Mouse (Mus musculus) E14TG2a.4 (cell line): ENCODE data around the gene Otud1.

Source experiments
- H3K27me3 ChIP-seq: 2 replicates; pipeline ENCODE4 v1.6.1; 2014; ENCODE audit warnings: low read length, control low read depth; ENCODE audit not compliant: insufficient read depth
- H3K36me3 ChIP-seq: 2 replicates; pipeline ENCODE4 v1.6.1; 2014; ENCODE audit warnings: low read length, control low read depth; ENCODE audit not compliant: insufficient read depth
- H3K4me1 ChIP-seq: replicated peaks from 2 replicates; pipeline ENCODE4 v1.6.1; 2014; ENCODE audit warnings: low read depth, low read length, control low read depth
- H3K4me3 ChIP-seq: replicated peaks from 2 replicates; pipeline ENCODE4 v1.5.1; 2014; ENCODE audit warnings: mild to moderate bottlenecking, low read length
- H3K9me3 ChIP-seq: 2 replicates; pipeline ENCODE4 v1.6.1; 2014; ENCODE audit warnings: low read length, control low read depth
- CTCF ChIP-seq: conservative IDR thresholded peaks from 2 replicates; pipeline ENCODE4 v1.5.1; 2014; ENCODE audit warnings: low read length
- NANOG ChIP-seq: IDR thresholded peaks from 2 replicates; pipeline ENCODE4 v1.6.1; 2014; ENCODE audit warnings: borderline replicate concordance, low read length, mixed read lengths
- POU5F1 ChIP-seq: IDR thresholded peaks from 2 replicates; pipeline ENCODE4 v1.6.1; 2014; ENCODE audit warnings: low read length, borderline replicate concordance

Gene Otud1

DNA sequence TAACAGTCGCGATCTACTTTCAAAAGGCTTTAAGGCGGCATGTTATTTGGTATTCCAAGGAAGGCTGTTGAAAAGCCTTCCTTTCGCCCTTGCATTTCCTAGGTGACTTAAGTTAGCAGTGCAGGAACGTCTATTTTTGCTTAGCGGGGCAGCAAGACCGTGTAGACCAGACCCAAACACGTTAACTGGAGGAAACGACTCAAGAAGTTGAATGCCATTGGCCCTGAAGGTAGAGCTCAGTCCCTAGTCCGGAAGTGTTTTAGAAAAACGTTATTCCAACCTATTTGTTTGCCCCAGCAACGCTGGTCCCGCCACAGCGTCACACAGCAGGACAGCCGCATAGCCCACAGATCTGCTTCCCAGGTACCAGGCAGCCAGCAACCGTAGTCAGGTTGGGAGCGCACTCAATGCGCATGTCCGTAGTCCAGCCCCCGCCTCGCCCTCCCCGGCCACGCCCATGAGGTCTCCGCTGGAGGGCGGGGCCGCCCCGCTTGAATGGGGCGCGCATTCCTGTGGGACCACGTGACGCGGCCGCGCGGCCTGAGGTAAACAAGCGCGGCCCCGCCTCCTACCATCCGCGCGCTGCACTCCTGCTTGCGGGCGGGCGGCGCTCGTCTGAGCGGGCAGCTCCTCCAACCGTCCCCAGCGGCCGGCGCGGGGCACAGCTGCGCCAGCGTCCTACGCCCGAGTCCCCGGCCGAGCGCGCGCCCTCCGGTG lies at the start of gene Otud1:
Gene Otud1, plus strand, starts transcription at position 595 of the 717 bp plus-strand sequence.
- TF ChIP-seq POU5F1 (no peak), NANOG (no peak), CTCF (no peak)
- no peaks in the 10 kb centered on the region for H3K9me3 ChIP-seq
- peaks cover 28% of the 10 kb centered on the region for H3K4me1 ChIP-seq

GRCm38 (mm10) chr2:19607852-19608251 lies 49.7 kb upstream of the Otud1 start:
- Histone ChIP-seq H3K4me1 (no peaks in the 10 kb centered on the region), H3K9me3 (no peaks in the 10 kb centered on the region; the same call in 1 of the 2 replicates), H3K4me3 (no peak overlapping the region), H3K36me3 (no peaks in the 10 kb centered on the region), H3K27me3 (no peaks in the 10 kb centered on the region)
- TF ChIP-seq POU5F1, result no peak
- no peak for TF ChIP-seq CTCF
- TF ChIP-seq NANOG, result no peak

More for the DNA sequence above, at the start of gene Otud1:
- Histone ChIP-seq H3K27me3 (no peaks in the 10 kb centered on the region), H3K36me3 (no peaks in the 10 kb centered on the region), H3K4me3 (peak within 1 kb of the TSS; percentile 89)

DNA sequence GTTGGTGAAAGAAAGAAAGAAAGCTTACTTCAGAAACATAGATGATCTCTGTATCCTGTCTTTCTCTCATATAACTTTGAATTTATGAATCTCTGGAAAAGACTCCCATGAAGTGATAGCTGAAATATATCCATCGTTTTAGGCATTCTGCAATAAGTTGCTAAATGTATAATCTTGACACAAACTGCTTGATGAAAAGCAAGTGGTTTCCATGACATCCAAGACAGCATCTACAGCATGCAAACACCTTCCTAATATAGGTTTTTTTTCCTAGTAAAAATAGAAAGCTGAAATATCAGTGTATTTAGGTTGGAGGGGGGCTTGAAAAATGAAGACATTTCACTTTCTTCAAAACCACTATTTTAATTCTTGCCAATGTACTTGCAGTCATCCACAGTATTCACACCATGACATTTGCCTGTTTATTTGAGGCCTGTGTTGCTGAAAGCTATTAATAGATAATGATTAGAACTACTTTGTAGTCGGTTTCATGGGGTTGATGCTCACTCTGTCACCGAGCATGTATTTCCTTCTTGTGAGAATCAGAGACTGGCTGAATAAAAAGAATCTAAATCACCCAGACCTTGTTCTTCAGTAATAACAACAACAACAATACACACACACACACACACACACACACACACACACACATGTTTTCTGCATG lies 49.0 kb upstream of the Otud1 start:
- Histone ChIP-seq H3K9me3 (no peaks in the 10 kb centered on the region; the same call in 1 of the 2 replicates), H3K4me1 (no peaks in the 10 kb centered on the region), H3K4me3 (no peak overlapping the region), H3K36me3 (no peaks in the 10 kb centered on the region), H3K27me3 (no peaks in the 10 kb centered on the region)
- no peak for TF ChIP-seq POU5F1
- no peak for TF ChIP-seq CTCF
- TF ChIP-seq NANOG, result no peak

GRCm38 (mm10) chr2:19622041-19622440 lies 35.5 kb upstream of the Otud1 start:
- no peaks in the 10 kb centered on the region for H3K36me3 ChIP-seq
- H3K4me3 ChIP-seq, result no peak overlapping the region
- TF ChIP-seq POU5F1, result no peak
- TF ChIP-seq NANOG, result no peak
- no peak for TF ChIP-seq CTCF
- H3K9me3 ChIP-seq, result peaks cover 15% of the 10 kb centered on the region
- H3K4me1 ChIP-seq, result peaks cover 14% of the 10 kb centered on the region
- no peaks in the 10 kb centered on the region for H3K27me3 ChIP-seq

DNA sequence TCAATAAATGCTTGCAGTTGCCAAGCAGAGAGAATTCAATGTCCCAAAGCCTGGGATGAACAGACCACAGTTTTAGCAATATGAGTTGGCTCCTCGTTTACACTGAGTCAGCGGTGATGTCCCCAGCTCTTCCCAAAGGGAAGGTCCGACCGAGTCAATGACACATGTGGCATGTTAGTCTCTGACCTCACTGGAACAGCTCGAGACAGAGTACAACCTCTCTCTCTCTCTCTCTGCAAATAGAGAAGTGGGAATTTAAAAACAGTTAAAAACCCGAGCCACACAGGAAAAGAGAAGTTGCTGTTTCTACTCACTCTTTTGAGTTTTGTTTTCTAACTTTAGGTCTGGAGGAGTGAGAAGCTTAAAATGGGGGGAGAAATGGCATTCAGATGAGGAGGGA lies 30.5 kb upstream of the Otud1 start:
- Histone ChIP-seq H3K4me1 (peaks cover 8% of the 10 kb centered on the region), H3K36me3 (no peaks in the 10 kb centered on the region), H3K4me3 (no peak overlapping the region), H3K27me3 (no peaks in the 10 kb centered on the region), H3K9me3 (peaks cover 15% of the 10 kb centered on the region)
- no peak for TF ChIP-seq CTCF
- no peak for TF ChIP-seq POU5F1
- no peak for TF ChIP-seq NANOG

GRCm38 (mm10) chr2:19627920-19628608 lies 29.5 kb upstream of the Otud1 start:
- Histone ChIP-seq H3K4me3 (no peak overlapping the region), H3K27me3 (no peaks in the 10 kb centered on the region), H3K4me1 (no peaks in the 10 kb centered on the region), H3K36me3 (no peaks in the 10 kb centered on the region), H3K9me3 (peaks cover 15% of the 10 kb centered on the region)
- no peak for TF ChIP-seq POU5F1
- TF ChIP-seq CTCF, result no peak
- TF ChIP-seq NANOG, result no peak

- Histone ChIP-seq H3K9me3 (peaks cover 9% of the 10 kb centered on the region), H3K27me3 (no peaks in the 10 kb centered on the region; the same call in 1 of the 2 replicates), H3K4me3 (no peak overlapping the region), H3K36me3 (no peaks in the 10 kb centered on the region), H3K4me1 (no peaks in the 10 kb centered on the region)
- no peak for TF ChIP-seq CTCF
- no peak for TF ChIP-seq NANOG
- TF ChIP-seq POU5F1, result no peak
Observed at GRCm38 (mm10) chr2:19630544-19630943, 27.0 kb upstream of the Otud1 start.

GRCm38 (mm10) chr2:19633406-19633920 lies 24.1 kb upstream of the Otud1 start:
- TF ChIP-seq NANOG (no peak), CTCF (no peak), POU5F1 (no peak)
- peaks cover 2% of the 10 kb centered on the region; the same call in 1 of the 2 replicates for H3K27me3 ChIP-seq
- no peaks in the 10 kb centered on the region for H3K36me3 ChIP-seq
- H3K4me3 ChIP-seq, result no peak overlapping the region
- H3K9me3 ChIP-seq, result no peaks in the 10 kb centered on the region
- H3K4me1 ChIP-seq, result no peaks in the 10 kb centered on the region
